In the genomic region with DNA sequence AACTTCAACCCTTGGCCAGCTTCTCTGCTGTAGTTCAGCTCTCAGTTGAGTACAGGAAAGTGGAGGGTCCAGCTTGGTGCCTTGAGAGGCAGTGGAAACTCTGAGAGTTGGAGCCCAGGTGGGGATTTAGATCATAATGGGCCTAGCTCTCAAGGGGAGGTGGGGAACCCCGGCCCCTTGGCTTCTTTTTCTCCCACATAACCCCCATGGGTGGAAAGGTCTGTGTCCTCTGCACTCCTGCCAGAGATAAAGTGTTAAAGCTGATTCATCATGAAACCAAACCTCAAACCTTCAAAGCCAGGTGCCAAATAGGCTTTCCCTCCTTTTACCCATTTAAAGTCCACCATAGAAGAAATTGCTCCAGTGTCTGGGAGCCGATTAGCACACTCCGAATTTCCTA, we compare ENCODE assay signal across 48 mouse cellular contexts. TPM values are rescaled to one million over a fixed set of nuclear protein-coding genes. Genes with fewer than 3 reads are reported as not detected.
"Had no signal": no experiment of that assay in that cellular context is flagged by ENCODE, and none has a peak within 500 bp of the region (broad histone marks: within the 10 kb centered on the region; RNA-seq: fewer than 3 reads in every experiment).

No protein-coding gene starts in this region.

- H3K9ac ChIP-seq: heart, embryonic 12.5 days; heart, embryonic 13.5 days; heart, embryonic 15.5 days; hindbrain, embryonic 12.5 days; hindbrain, embryonic 13.5 days; hindbrain, embryonic 14.5 days; hindbrain, embryonic 15.5 days; intestine, embryonic 15.5 days; kidney, embryonic 15.5 days had no signal

- H3K36me3 ChIP-seq: heart, embryonic 10.5 days; heart, embryonic 12.5 days; heart, embryonic 13.5 days; heart, embryonic 15.5 days; hindbrain, embryonic 10.5 days; hindbrain, embryonic 12.5 days; hindbrain, embryonic 13.5 days; hindbrain, embryonic 15.5 days; intestine, embryonic 15.5 days; kidney, embryonic 15.5 days had no signal

- H3K9me3 ChIP-seq: heart, embryonic 10.5 days; heart, embryonic 12.5 days; heart, embryonic 13.5 days; heart, embryonic 15.5 days; hindbrain, embryonic 10.5 days; hindbrain, embryonic 12.5 days; hindbrain, embryonic 13.5 days; hindbrain, embryonic 15.5 days; intestine, embryonic 15.5 days; kidney, embryonic 15.5 days had no signal

- DNase-seq: heart, postnatal 10 days; heart, postnatal 14 days; heart, postnatal 36 days; heart, postnatal 4 days; kidney, adult 11 months; kidney, adult 18-20 months; kidney, adult 2 months; kidney, adult 8-10 months; kidney, adult 9 months; kidney, postnatal 10 days; kidney, postnatal 14 days; kidney, postnatal 25 days; kidney, postnatal 36 days; kidney, postnatal 4 days; layer of hippocampus, adult 9-11 months; layer of hippocampus, postnatal 36 days had no signal

- H3K4me3 ChIP-seq: heart, embryonic 10.5 days; heart, embryonic 12.5 days; heart, embryonic 13.5 days; heart, embryonic 15.5 days; hindbrain, embryonic 10.5 days; hindbrain, embryonic 12.5 days; hindbrain, embryonic 13.5 days; hindbrain, embryonic 15.5 days; intestine, embryonic 15.5 days; kidney, embryonic 15.5 days; layer of hippocampus, adult 2 months had no signal

- H3K27ac ChIP-seq: heart, embryonic 10.5 days; heart, embryonic 13.5 days; heart, embryonic 15.5 days; hindbrain, embryonic 10.5 days; hindbrain, embryonic 12.5 days; hindbrain, embryonic 13.5 days; hindbrain, embryonic 14.5 days; hindbrain, embryonic 15.5 days; hindbrain, postnatal 0 days; intestine, embryonic 15.5 days; kidney, embryonic 15.5 days; kidney, postnatal 0 days; layer of hippocampus, adult 2 months had no signal

- H3K4me2 ChIP-seq: heart, embryonic 11.5 days; heart, embryonic 12.5 days; heart, embryonic 13.5 days; heart, embryonic 15.5 days; hindbrain, embryonic 12.5 days; hindbrain, embryonic 13.5 days; hindbrain, embryonic 14.5 days; hindbrain, embryonic 15.5 days; intestine, embryonic 15.5 days; kidney, embryonic 15.5 days had no signal

- ATAC-seq: hindbrain, embryonic 16.5 days; hindbrain, postnatal 0 days; inflammation-experienced regulatory T-cells, adult 6 months; intestine, embryonic 15.5 days; intestine, embryonic 16.5 days; intestine, postnatal 0 days had no signal

RNA-seq across cellular contexts. Expression of a gene that starts 2.7 kb away (rescaled TPM):
- total RNA-seq: heart, postnatal 10 days; heart, postnatal 4 days; hematopoietic stem cell, adult 5-6 weeks; hindbrain, postnatal 0 days; layer of hippocampus, postnatal 36 days had no signal
- polyA plus RNA-seq: heart, embryonic 12.5 days; heart, embryonic 14.5 days; heart, embryonic 15.5 days; hindbrain, embryonic 10.5 days; inflammation-experienced regulatory T-cells, adult 6 months; kidney, adult 2 months; kidney, embryonic 15.5 days; kidney, embryonic 16.5 days had no signal

RNA-seq across cellular contexts. Expression of a gene that starts 6.5 kb away (rescaled TPM):
- total RNA-seq: layer of hippocampus, postnatal 10 days; layer of hippocampus, postnatal 14 days; layer of hippocampus, postnatal 25 days; layer of hippocampus, postnatal 36 days had no signal

RNA-seq across cellular contexts. Expression of a gene that starts 10.4 kb away (rescaled TPM):
- polyA plus RNA-seq: inflammation-experienced regulatory T-cells, adult 6 months had no signal

RNA-seq across cellular contexts. Expression of a gene that starts 24.1 kb away (rescaled TPM):
- total RNA-seq: heart, postnatal 10 days; heart, postnatal 14 days; heart, postnatal 25 days; heart, postnatal 36 days; heart, postnatal 4 days; hematopoietic stem cell, adult 5-6 weeks; hindbrain, postnatal 0 days; layer of hippocampus, adult 2 months; layer of hippocampus, adult 8-10 months; layer of hippocampus, postnatal 10 days; layer of hippocampus, postnatal 14 days; layer of hippocampus, postnatal 25 days; layer of hippocampus, postnatal 36 days; left cerebral cortex, adult 18-20 months had no signal
- polyA plus RNA-seq: heart, embryonic 11.5 days; heart, embryonic 12.5 days; heart, embryonic 13.5 days; heart, embryonic 14.5 days; heart, embryonic 15.5 days; heart, postnatal 0 days; hindbrain, embryonic 10.5 days; hindbrain, embryonic 12.5 days; hindbrain, embryonic 13.5 days; hindbrain, embryonic 14.5 days; intestine, embryonic 14.5 days; intestine, embryonic 16.5 days; intestine, postnatal 0 days; kidney, adult 2 months; kidney, embryonic 14.5 days; kidney, embryonic 15.5 days; kidney, embryonic 16.5 days; large intestine, adult 2 months had no signal

RNA-seq across cellular contexts. Expression of a gene that starts 32.5 kb away (rescaled TPM):
- total RNA-seq: heart, postnatal 10 days; heart, postnatal 25 days; heart, postnatal 36 days; heart, postnatal 4 days; hematopoietic stem cell, adult 5-6 weeks; hindbrain, postnatal 0 days; layer of hippocampus, adult 2 months; layer of hippocampus, adult 8-10 months; layer of hippocampus, postnatal 10 days; layer of hippocampus, postnatal 14 days; layer of hippocampus, postnatal 25 days; layer of hippocampus, postnatal 36 days; left cerebral cortex, adult 18-20 months had no signal
- polyA plus RNA-seq: heart, embryonic 12.5 days; heart, embryonic 14.5 days; hindbrain, embryonic 10.5 days; hindbrain, embryonic 12.5 days; hindbrain, embryonic 13.5 days; hindbrain, embryonic 14.5 days; hindbrain, embryonic 15.5 days; hindbrain, embryonic 16.5 days; hindbrain, postnatal 0 days; inflammation-experienced regulatory T-cells, adult 6 months; kidney, adult 2 months; kidney, embryonic 14.5 days; large intestine, adult 2 months had no signal
